Mouse (Mus musculus) limb, embryonic 14.5 days (tissue): ENCODE data around the gene Rad51c. TPM values are rescaled to one million over a fixed set of nuclear protein-coding genes. Genes with fewer than 3 reads are reported as not detected.
A peak's percentile ranks its signal among the peaks of the same experiment; 100 is the strongest.
"Not testable (repeated sequence)": the region's sequence is repeated elsewhere in the genome, so short reads cannot be mapped to it uniquely, and the experiment has no call there.

Experiments
- ATAC-seq: fragments of 200-750 bp; cut with Nextera tagmentation; 2 replicates; pipeline ENCODE4 v1.8.0; 2017; ENCODE audit warnings: low read depth, moderate number of reproducible peaks, moderate TSS enrichment; ENCODE audit not compliant: low FRiP score
- DNase-seq: peaks from one replicate; pipeline ENCODE4 v3.0.0-alpha.2; 2015; ENCODE audit warnings: low spot score
- H3K27ac ChIP-seq: fragments of 300-500 bp; sonication (generic); replicated peaks from 2 replicates; pipeline ENCODE4 v1.5.1; 2014; ENCODE audit warnings: low read depth, mild to moderate bottlenecking, low read length, moderate library complexity, mixed read lengths
- H3K27me3 ChIP-seq: fragments of 300-500 bp; sonication (generic); 2 replicates; pipeline ENCODE4 v1.6.1; 2014; ENCODE audit warnings: low read length, mixed read lengths; ENCODE audit not compliant: control insufficient read depth, insufficient read depth
- H3K36me3 ChIP-seq: fragments of 300-500 bp; sonication (generic); 2 replicates; pipeline ENCODE4 v1.6.1; 2014; ENCODE audit warnings: mild to moderate bottlenecking, low read length, moderate library complexity, mixed read lengths; ENCODE audit not compliant: control insufficient read depth, insufficient read depth
- H3K4me1 ChIP-seq: fragments of 300-500 bp; sonication (generic); 2 replicates; pipeline ENCODE4 v1.6.1; 2014; ENCODE audit warnings: antibody characterized with exemption, low read length, mixed read lengths; ENCODE audit not compliant: control insufficient read depth, insufficient read depth
- H3K4me2 ChIP-seq: fragments of 300-500 bp; sonication (generic); replicated peaks from 2 replicates; pipeline ENCODE4 v1.6.1; 2014; ENCODE audit warnings: low read depth, mild to moderate bottlenecking, low read length, moderate library complexity; ENCODE audit not compliant: severe bottlenecking
- H3K4me3 ChIP-seq: fragments of 300-500 bp; sonication (generic); replicated peaks from 2 replicates; pipeline ENCODE4 v1.5.1; 2014; ENCODE audit warnings: low read length
- H3K9ac ChIP-seq: fragments of 300-500 bp; sonication (generic); 2 replicates; pipeline ENCODE4 v1.6.1; 2014; ENCODE audit warnings: mild to moderate bottlenecking, low read depth, low read length, moderate library complexity; ENCODE audit not compliant: severe bottlenecking
- H3K9me3 ChIP-seq: fragments of 300-500 bp; sonication (generic); 2 replicates; pipeline ENCODE4 v1.6.1; 2016; ENCODE audit warnings: low read length; ENCODE audit not compliant: control insufficient read depth
- POLR2A ChIP-seq: fragments of 200-500 bp; IDR thresholded peaks from 2 replicates; pipeline ENCODE4 v1.8.0; 2012; ENCODE audit warnings: inconsistent platforms, mild to moderate bottlenecking, moderate library complexity, borderline replicate concordance; ENCODE audit not compliant: insufficient read depth, insufficient read length; ENCODE audit errors: extremely low read depth
- WGBS: fragments of 180-500 bp; shearing (Covaris S2); extraction: QIAGEN DNeasy Blood & Tissue Kit; methylation state at CpG from one replicate; pipeline ENCODE4 v1.1.7; 2014; 5-methylcytosine and 5-hydroxymethylcytosine counted together
- polyA plus RNA-seq, 2 experiments: library from polyadenylated mRNA; depleted of rRNA in 1 of 2; stranded (reverse) in 1 of 2; unstranded in 1 of 2; fragments of >200 nt; fragmentation: Nextera tagmentation in 1 of 2; extraction: Ambion mirVana in 1 of 2; gene quantifications; 2 replicates each; pipeline versions ENCODE4 v1.2.1 to v1.2.3; 2012 to 2014

Rad51c gene
- polyA plus RNA-seq, 2 experiments = 8.0 to 9.8 TPM

- TF ChIP-seq POLR2A = no peak
- H3K4me1 ChIP-seq = peaks cover 8% of the 10 kb centered on the region; the same call in 1 of the 2 replicates
- 60% methylated on average over 2 of the region's 2 CpGs for WGBS
- no peaks in the 10 kb centered on the region for H3K36me3 ChIP-seq
- no peak for ATAC-seq
- H3K9me3 ChIP-seq = no peaks in the 10 kb centered on the region
- no peaks in the 10 kb centered on the region for H3K27me3 ChIP-seq
- no peak overlapping the region for H3K4me3 ChIP-seq
- DNase-seq = no peak
- H3K4me2 ChIP-seq = no peak overlapping the region
- H3K9ac ChIP-seq = no peak overlapping the region
- no peak overlapping the region for H3K27ac ChIP-seq
Observed at GRCm38 (mm10) chr11:87430374-87430773, 25.6 kb upstream of the Rad51c start.

GRCm38 (mm10) chr11:87429363-87429762 lies 24.6 kb upstream of the Rad51c start:
- ATAC-seq (no peak), DNase-seq (no peak)
- WGBS = 92% methylated on average over 4 of the region's 4 CpGs
- Histone ChIP-seq H3K27me3 (no peaks in the 10 kb centered on the region), H3K4me3 (no peak overlapping the region), H3K9me3 (no peaks in the 10 kb centered on the region), H3K9ac (no peak overlapping the region), H3K4me2 (no peak overlapping the region), H3K36me3 (no peaks in the 10 kb centered on the region), H3K27ac (no peak overlapping the region), H3K4me1 (peaks cover 8% of the 10 kb centered on the region; the same call in 1 of the 2 replicates)
- TF ChIP-seq POLR2A = no peak

GRCm38 (mm10) chr11:87428051-87428673 lies 23.4 kb upstream of the Rad51c start:
- DNase-seq (no peak), ATAC-seq (no peak)
- WGBS = 71% methylated on average over 2 of the region's 2 CpGs
- no peak for TF ChIP-seq POLR2A
- 0 out of 2 replicates have a peak, but pooled peaks cover 3% of the 10 kb centered on the region for H3K4me1 ChIP-seq
- no peaks in the 10 kb centered on the region for H3K9me3 ChIP-seq
- H3K27ac ChIP-seq = no peak overlapping the region
- no peaks in the 10 kb centered on the region for H3K27me3 ChIP-seq
- H3K4me3 ChIP-seq = no peak overlapping the region
- no peak overlapping the region for H3K4me2 ChIP-seq
- no peak overlapping the region for H3K9ac ChIP-seq
- no peaks in the 10 kb centered on the region for H3K36me3 ChIP-seq

GRCm38 (mm10) chr11:87427273-87428050 lies 22.7 kb upstream of the Rad51c start:
- Histone ChIP-seq H3K36me3 (no peaks in the 10 kb centered on the region), H3K4me2 (no peak overlapping the region), H3K27me3 (no peaks in the 10 kb centered on the region), H3K9me3 (no peaks in the 10 kb centered on the region), H3K27ac (peak overlapping the region; percentile 38; the same call in 1 of the 2 replicates), H3K4me1 (0 out of 2 replicates have a peak, but pooled peaks cover 3% of the 10 kb centered on the region), H3K4me3 (no peak overlapping the region), H3K9ac (no peak overlapping the region)
- 25% methylated on average over 1 of the region's 1 CpGs for WGBS
- DNase-seq (no peak), ATAC-seq (no peak)
- TF ChIP-seq POLR2A = no peak

GRCm38 (mm10) chr11:87426450-87427250 lies 21.9 kb upstream of the Rad51c start:
- not testable (repeated sequence) for H3K9me3 ChIP-seq, H3K4me1 ChIP-seq, H3K27me3 ChIP-seq, H3K36me3 ChIP-seq
- Histone ChIP-seq H3K4me2 (peak overlapping the region; percentile 44), H3K9ac (peak overlapping the region; percentile 13; the same call in 1 of the 2 replicates), H3K27ac (peak overlapping the region; percentile 87), H3K4me3 (peak overlapping the region; percentile 33)
- ATAC-seq (peak; percentile 86), DNase-seq (peak; percentile 92)
- peak; percentile 100; the same call in 1 of the 2 replicates for TF ChIP-seq POLR2A
- under 1% methylated on average over 22 of the region's 24 CpGs for WGBS
